Mouse (Mus musculus) right cerebral cortex, postnatal 10 days (tissue): Measurements from ENCODE around the gene Ambra1.

Experiments used
- DNase-seq, 2 experiments: peaks; one replicate each; pipeline ENCODE4 v3.0.0; 2021; ENCODE audit warnings: low spot score in 2 of 2

Gene Ambra1

DNA sequence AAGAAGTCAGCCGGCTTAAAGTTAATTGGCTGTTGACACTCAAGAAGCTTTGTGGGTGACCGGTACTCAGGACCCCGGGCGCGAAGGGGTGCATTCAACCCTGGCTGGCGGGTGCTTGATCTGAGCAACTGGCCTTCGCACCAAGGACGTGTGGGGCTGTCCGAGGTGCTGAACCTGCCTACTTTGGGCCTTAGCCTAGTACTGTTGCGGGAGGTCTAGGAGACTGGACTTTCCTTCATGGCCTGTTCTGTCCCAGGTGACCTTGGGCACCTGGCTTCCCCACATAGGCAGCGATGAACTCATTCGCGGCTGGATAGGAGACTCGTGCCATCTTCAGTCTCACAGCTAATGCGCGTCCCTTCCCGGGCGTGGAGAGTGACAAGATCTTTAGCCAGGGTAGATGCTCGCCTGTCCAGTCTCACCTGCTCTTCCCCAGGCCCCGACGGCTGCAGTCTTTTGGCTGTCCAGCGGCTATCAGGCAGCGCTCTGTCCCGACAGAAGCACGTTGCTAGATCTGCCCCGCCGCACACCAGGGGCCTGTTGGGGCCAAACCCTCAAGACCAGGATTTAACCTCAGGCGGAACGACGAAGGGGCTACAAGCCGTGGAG, 191.4 kb downstream of the Ambra1 start:
- peak; percentile 61 to 63 for DNase-seq

- DNase-seq: peak; percentile 91
These were observed 192.0 kb downstream of the Ambra1 start for GRCm38 (mm10) chr2:91921790-91922570.

GRCm38 (mm10) chr2:91922586-91923414, 192.9 kb downstream of the Ambra1 start:
- DNase-seq: peak; percentile 58

DNA sequence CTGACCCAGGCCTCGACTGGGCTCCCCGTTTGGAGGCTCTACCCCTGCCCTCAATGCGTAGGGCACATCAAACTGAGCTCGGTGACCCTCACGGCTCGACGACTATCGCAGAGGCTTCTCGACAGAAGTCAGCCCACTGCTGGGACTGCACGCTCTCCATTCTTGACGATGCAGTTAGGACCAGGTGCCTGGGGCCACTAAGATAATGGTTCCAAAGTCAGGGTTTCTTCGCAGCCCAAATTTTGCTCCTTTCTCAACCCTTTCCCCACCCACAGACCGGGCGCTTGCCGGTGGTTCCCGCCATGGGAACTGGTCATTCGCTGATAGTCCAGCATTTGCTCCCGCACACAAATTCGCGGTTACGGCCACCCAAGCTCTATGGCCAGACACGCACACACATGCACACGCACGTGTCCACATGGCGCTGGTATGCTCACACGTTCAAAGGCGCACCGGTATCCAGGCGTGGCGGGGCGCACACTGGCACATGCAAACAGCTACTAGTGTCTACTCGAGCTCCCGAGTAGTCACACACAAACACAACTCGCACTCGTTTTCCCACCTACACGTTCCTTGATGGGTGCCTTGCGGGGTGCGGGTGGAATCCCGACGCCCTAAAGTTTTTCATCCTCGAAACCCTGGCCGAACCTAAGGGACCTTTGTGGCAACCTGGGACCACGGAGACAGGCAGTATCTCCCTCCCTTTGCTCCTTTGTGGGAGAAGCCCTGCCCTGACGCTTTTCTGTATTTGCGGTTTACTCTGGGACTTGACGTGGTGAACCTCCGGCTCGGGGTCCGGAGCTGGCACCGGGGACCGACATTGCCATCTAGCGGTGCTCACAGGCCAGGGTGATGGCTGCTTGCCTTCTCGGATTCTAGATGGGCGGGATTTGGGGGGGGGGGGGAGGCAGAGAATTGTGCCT, 193.7 kb downstream of the Ambra1 start:
- DNase-seq: peak; percentile 85 to 87

- no peak for DNase-seq
These were observed 194.8 kb downstream of the Ambra1 start for GRCm38 (mm10) chr2:91924726-91925125.

DNA sequence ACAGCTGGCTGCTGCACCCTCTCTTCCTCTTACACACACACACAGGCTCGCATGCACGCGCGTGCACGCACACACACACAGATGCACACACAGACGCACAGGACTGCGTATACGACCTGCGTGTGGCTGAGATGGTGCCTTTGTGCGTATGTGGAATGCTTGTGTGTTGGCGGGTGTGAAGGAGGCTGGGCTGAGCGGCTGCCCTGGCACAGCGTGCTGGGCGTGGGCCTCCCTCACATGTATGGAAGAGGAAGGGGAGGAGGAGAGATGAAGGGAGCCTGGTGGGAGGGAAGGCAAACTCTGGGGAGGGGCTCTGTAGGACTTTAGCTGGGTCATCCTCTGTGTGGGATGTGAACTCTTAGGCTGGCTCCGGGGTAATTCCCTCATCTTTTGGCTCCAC, 195.5 kb downstream of the Ambra1 start:
- DNase-seq: peak; percentile 54 to 70

- DNase-seq: no peak
These were observed 197.0 kb downstream of the Ambra1 start, which contains the start of gene Chrm4 for GRCm38 (mm10) chr2:91926949-91927348. Gene Chrm4 (plus strand): TSS chr2:91927249.

DNA sequence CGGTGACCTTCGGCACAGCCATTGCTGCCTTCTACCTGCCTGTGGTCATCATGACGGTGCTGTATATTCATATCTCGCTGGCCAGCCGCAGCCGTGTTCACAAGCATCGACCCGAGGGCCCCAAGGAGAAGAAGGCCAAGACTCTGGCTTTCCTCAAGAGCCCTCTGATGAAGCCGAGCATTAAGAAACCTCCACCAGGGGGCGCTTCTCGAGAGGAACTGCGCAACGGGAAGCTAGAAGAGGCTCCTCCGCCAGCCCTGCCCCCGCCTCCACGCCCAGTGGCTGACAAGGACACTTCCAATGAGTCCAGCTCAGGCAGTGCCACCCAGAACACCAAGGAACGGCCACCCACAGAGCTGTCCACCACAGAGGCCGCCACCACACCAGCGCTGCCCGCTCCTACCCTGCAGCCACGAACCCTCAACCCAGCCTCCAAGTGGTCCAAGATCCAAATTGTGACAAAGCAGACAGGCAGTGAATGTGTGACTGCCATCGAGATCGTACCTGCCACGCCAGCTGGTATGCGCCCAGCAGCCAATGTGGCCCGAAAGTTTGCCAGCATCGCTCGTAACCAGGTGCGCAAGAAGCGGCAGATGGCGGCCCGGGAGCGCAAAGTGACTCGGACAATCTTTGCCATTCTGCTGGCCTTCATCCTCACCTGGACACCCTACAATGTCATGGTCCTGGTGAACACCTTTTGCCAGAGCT, 198.0 kb downstream of the Ambra1 start:
- DNase-seq: peak; percentile 80 to 85

DNA sequence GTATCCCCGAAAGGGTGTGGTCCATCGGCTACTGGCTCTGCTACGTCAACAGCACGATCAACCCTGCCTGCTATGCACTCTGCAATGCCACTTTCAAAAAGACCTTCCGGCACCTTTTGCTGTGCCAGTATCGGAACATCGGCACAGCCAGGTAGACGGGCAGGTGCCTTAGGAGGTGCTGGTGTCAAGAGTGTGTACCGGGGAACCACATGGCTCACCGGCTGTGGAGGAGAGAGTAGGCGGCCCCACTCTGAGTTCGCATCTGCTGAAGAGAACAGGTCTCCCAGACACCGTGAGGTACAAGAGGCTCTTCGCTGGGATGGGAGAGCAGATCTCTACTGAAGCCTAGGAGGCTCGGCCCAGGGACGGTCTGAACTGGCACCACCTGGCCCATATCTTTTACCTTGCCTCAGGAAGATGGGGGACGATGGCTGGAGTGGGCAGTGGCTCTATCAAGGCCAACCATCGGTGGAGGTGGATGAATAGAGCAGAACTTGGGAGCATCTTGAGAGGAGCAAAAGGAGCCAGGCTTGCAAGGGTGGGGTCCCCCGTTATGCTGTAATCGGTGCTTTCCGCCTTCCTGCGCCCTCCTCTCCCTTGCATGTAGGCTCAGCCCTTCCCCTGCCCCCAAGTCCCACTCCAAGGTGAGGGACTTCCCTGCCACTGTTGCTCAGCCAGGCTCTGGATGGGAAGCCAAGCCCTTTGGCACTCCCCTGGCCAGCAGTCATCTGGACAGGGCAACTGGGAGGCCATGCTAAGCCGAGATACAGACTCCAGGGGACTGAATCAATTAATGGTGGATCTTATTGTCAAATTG, 198.8 kb downstream of the Ambra1 start:
- DNase-seq: peak; percentile 37 to 65

DNA sequence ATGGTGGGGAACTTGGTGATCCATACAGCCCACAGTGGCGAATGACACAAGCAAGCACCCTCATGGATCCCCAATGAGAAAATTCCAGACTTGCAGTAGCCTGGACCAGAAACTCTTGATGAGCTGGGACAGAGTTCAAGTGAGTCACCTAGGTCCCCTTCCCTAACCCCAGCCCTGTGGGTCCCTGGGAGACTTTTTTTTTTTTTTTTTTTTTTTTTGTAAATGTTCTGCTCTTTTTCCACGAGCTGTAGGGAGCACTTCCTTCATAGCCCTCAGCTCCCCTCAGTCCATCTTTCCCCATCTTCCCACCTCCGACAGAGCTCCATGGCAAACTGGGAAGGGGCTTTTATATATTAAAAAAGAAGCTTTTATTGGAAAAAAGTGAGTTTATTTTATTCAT, 199.5 kb downstream of the Ambra1 start:
- DNase-seq: no peak

DNA sequence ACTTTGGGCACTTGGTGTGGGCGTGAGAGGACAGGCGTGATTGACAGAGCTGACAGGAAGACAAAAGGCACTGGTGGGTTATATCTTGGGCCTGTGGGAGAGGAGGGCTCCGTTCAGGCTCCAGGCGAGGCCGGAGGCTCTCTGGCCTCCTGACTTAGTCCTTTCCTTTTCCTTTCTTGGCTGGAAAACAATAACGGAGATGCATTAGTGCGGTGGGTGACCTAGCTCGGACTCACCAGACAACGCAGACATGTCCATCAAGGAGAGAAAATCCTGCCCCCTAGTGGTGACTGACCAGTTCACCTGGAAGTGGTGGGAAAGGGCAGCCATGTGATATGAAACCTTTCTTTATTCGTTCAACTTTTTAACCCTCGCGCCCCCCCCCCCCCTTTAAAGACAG, 200.0 kb downstream of the Ambra1 start:
- DNase-seq: peak; percentile 66 to 68

DNA sequence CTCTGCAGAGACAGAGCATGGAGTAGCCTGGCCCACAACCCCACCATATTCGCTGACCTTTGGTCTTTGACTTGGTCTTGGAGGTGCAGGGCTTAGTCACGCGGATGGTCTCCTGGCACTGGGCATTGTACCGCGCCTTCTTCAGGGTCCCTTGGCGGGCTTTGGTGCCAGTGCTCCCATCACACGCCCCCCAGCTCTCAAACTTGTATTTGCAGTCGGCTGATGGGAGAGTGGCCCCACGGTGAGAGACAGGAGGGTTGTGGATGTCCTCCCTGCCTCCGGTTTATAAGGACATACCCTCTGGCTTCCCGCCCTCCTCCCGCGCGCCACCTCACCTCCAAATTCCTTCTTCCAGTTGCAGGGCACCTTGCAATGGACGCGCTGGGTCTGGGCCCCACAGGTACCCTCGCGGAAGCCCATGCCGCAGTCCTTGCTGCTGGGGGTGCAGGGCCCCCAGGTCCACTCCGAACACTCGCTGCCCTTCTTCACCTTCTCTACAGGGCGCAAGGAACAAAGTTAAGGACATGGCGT, 200.9 kb downstream of the Ambra1 start:
- DNase-seq: peak; percentile 36 to 50

DNA sequence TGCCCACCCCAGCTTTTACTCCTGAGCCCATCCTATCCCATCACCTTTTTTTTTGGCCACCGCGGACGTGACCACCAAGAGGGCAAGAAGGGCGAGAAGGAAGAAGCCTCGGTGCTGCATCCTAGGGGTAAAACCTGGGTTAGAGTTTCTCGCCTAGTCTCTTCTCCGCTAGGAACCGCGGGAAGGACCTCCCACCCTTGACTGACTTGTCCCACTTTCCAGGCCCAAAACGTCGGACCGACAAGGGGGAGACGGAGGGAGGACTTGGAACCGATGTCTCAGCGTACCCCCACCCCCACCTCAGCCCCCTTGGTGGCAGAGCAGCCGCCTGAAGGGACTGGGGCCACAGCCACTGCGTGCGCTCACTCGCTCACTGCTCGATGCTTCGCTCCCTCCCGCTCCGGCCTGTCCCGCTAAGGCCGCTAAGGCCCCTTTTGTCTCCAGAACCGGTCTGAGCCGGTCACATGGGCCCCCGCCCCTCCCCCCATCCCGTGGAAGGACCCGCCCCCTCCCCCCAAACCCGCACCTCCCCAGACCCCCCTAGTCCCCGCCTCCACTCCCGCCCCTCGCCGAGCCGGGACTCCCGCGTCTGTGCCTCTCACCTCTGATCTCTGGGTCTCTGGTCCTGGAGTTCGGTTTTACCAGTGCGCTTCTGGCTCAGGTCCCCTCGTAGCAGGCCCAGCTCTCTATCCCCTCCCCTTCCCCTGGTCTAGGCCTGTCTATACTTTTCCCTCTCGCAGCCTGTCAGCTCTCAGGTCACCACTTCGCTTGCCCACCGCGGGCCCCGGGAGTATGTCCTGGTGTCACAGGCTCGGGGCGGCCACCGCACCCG, 201.6 kb downstream of the Ambra1 start:
- DNase-seq: peak; percentile 62 to 68

- peak; percentile 34 to 41 for DNase-seq
These were observed 202.3 kb downstream of the Ambra1 start, which contains the start of gene Mdk for GRCm38 (mm10) chr2:91932160-91932711. Gene Mdk (minus strand): TSS chr2:91932297.

GRCm38 (mm10) chr2:91932737-91933350, 202.9 kb downstream of the Ambra1 start:
- DNase-seq: peak; percentile 25 to 40

- DNase-seq: peak in 1 of 2 experiments; percentile 25
These were observed 203.5 kb downstream of the Ambra1 start for GRCm38 (mm10) chr2:91933471-91933870.

- peak in 1 of 2 experiments; percentile 23 for DNase-seq
These were observed 204.1 kb downstream of the Ambra1 start for GRCm38 (mm10) chr2:91934016-91934415.
